ENCODE assay signal across 17 mouse cellular contexts in the genomic region with DNA sequence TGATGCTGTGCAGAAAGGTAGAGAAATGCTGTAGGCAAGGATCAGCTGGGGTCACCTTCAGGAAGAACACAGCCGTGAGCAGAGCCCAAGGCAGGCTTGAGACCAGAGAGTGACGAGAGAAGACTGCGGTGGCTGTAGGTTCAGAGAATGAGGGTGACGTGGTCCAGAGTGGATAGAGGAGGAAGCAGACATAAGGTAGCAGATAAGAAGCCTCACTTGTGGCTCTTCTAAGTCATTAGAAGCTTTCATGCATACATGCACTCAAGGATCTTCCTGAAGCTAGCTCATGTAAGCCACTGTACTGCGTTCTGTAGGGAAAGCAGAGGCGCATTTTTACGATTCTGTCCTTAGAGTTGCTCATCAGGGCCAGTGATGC. TPM values are rescaled to one million over a fixed set of nuclear protein-coding genes. Genes with fewer than 3 reads are reported as not detected.
DNase-seq lines count a peak whose midpoint lies in the region; ATAC-seq lines count a peak whose summit lies in the region.
"Had no signal": no experiment of that assay in that cellular context is flagged by ENCODE, and none has a peak within 500 bp of the region (broad histone marks: within the 10 kb centered on the region; RNA-seq: fewer than 3 reads in every experiment).

No protein-coding gene starts in this region.

- no peaks in the 10 kb centered on the region for H3K4me1 ChIP-seq in intestine, embryonic 16.5 days (ENCODE audit: control insufficient read depth, insufficient read depth, low read length)
- no peaks in the 10 kb centered on the region; the same call in 1 of the 2 replicates for H3K4me1 ChIP-seq in intestine, embryonic 15.5 days (replicated peaks)
- H3K4me1 ChIP-seq in erythroblast, embryonic 14.5 days (ENCODE audit: control insufficient read depth): peaks cover 73% of the 10 kb centered on the region
- H3K4me1 ChIP-seq in liver, embryonic 15.5 days (replicated peaks): peaks cover 70% of the 10 kb centered on the region
- H3K4me1 ChIP-seq: hindbrain, embryonic 15.5 days had no signal

- H3K27me3 ChIP-seq in intestine, embryonic 16.5 days (replicated peaks; ENCODE audit: control insufficient read depth, insufficient read depth, low read length): no peaks in the 10 kb centered on the region
- no peaks in the 10 kb centered on the region for H3K27me3 ChIP-seq in intestine, embryonic 15.5 days (replicated peaks)
- H3K27me3 ChIP-seq in erythroblast, embryonic 14.5 days (ENCODE audit: control insufficient read depth): no peaks in the 10 kb centered on the region
- H3K27me3 ChIP-seq in liver, embryonic 15.5 days: no peaks in the 10 kb centered on the region
- H3K27me3 ChIP-seq: hindbrain, embryonic 15.5 days had no signal

- ATAC-seq in intestine, embryonic 16.5 days: 0 out of 2 replicates have a peak, but pooled peaks have one; percentile 23
- ATAC-seq in intestine, embryonic 15.5 days: no peak
- peak; percentile 77 for ATAC-seq in liver, embryonic 15.5 days (ENCODE audit: insufficient read depth)
- ATAC-seq: forebrain, postnatal 0 days had no signal

- no peak overlapping the region for H3K27ac ChIP-seq in intestine, embryonic 16.5 days (ENCODE audit: low read length)
- no peak overlapping the region for H3K27ac ChIP-seq in intestine, embryonic 15.5 days
- peak overlapping the region; percentile 90 for H3K27ac ChIP-seq in liver, embryonic 15.5 days (replicated peaks)
- H3K27ac ChIP-seq: hindbrain, embryonic 15.5 days had no signal

- H3K9ac ChIP-seq in intestine, embryonic 16.5 days (ENCODE audit: low read depth, low read length): no peak overlapping the region
- no peak overlapping the region for H3K9ac ChIP-seq in intestine, embryonic 15.5 days
- peak overlapping the region; percentile 46 for H3K9ac ChIP-seq in liver, embryonic 15.5 days
- H3K9ac ChIP-seq: forebrain, postnatal 0 days; hindbrain, embryonic 15.5 days had no signal

- WGBS in intestine, embryonic 16.5 days: 86% methylated on average over 7 of the region's 7 CpGs
- 87% methylated on average over 7 of the region's 7 CpGs for WGBS in intestine, embryonic 15.5 days
- 35% methylated on average over 7 of the region's 7 CpGs for WGBS in liver, embryonic 15.5 days (ENCODE audit: insufficient replicate concordance)

- H3K9me3 ChIP-seq in intestine, embryonic 16.5 days (ENCODE audit: control insufficient read depth, low read length): no peaks in the 10 kb centered on the region
- no peaks in the 10 kb centered on the region for H3K9me3 ChIP-seq in intestine, embryonic 15.5 days
- no peaks in the 10 kb centered on the region for H3K9me3 ChIP-seq in erythroblast, embryonic 14.5 days (ENCODE audit: control insufficient read depth, low read length)
- no peaks in the 10 kb centered on the region for H3K9me3 ChIP-seq in liver, embryonic 15.5 days (replicated peaks)
- H3K9me3 ChIP-seq: hindbrain, embryonic 15.5 days had no signal

- no peak overlapping the region for H3K4me3 ChIP-seq in intestine, embryonic 16.5 days (ENCODE audit: low read length)
- no peak overlapping the region for H3K4me3 ChIP-seq in intestine, embryonic 15.5 days (replicated peaks)
- peak overlapping the region; percentile 19 for H3K4me3 ChIP-seq in erythroblast, embryonic 14.5 days (replicated peaks)
- H3K4me3 ChIP-seq in liver, embryonic 15.5 days (replicated peaks): peak overlapping the region; percentile 15
- H3K4me3 ChIP-seq: hindbrain, embryonic 15.5 days had no signal

- peaks cover 9% of the 10 kb centered on the region for H3K36me3 ChIP-seq in intestine, embryonic 16.5 days (ENCODE audit: control insufficient read depth, insufficient read depth, low read length)
- peaks cover 8% of the 10 kb centered on the region for H3K36me3 ChIP-seq in intestine, embryonic 15.5 days
- peaks cover 91% of the 10 kb centered on the region for H3K36me3 ChIP-seq in erythroblast, embryonic 14.5 days (ENCODE audit: control insufficient read depth)
- H3K36me3 ChIP-seq in liver, embryonic 15.5 days (replicated peaks): peaks cover 44% of the 10 kb centered on the region

- peak; percentile 86 for DNase-seq in MEL-GATA-1-ER (ENCODE audit: extremely low read depth, low read depth)
- DNase-seq in thymus, postnatal 4 days: no peak
- DNase-seq in left cerebral cortex, adult 18-20 months (ENCODE audit: low spot score in 2 of 2): no peak
- no peak for DNase-seq in layer of hippocampus, adult 9-11 months
- DNase-seq: B cell, adult 2 months; cerebellum, adult 11 months; cerebellum, postnatal 36 days; forebrain, postnatal 0 days; gastrocnemius, postnatal 10 days; kidney, adult 18-20 months; lung, postnatal 14 days had no signal

- H3K4me2 ChIP-seq in intestine, embryonic 16.5 days (ENCODE audit: low read depth, low read length): no peak overlapping the region
- no peak overlapping the region for H3K4me2 ChIP-seq in intestine, embryonic 15.5 days (replicated peaks)
- peak overlapping the region; percentile 55 for H3K4me2 ChIP-seq in liver, embryonic 15.5 days
- H3K4me2 ChIP-seq: hindbrain, embryonic 15.5 days; midbrain, embryonic 11.5 days had no signal

RNA-seq across cellular contexts. Expression of gene Leprot, which starts 7.9 kb away (rescaled TPM):
- 116 and 118 TPM in 2 replicates for polyA plus RNA-seq in intestine, embryonic 16.5 days (2015; fragmentation: Nextera tagmentation; extraction: Ambion mirVana)
- 96.3 and 97.1 TPM in 2 replicates for polyA plus RNA-seq in intestine, embryonic 15.5 days (2015; fragmentation: Nextera tagmentation; extraction: Ambion mirVana)
- 0.48 and 0.75 TPM in 2 replicates for polyA plus RNA-seq in erythroblast, embryonic 14.5 days (2012)
- 47.5 and 47.9 TPM in 2 replicates for polyA plus RNA-seq in liver, embryonic 15.5 days (2015; fragmentation: Nextera tagmentation; extraction: Ambion mirVana)
- total RNA-seq in left cerebral cortex, adult 18-20 months (2021): 10 to 100 TPM; 25.8 to 26.9 TPM

Comparison
In these comparisons a context has a peak if more than half of its experiments do, and no peak if none do; other contexts are left out.
1. H3K4me3 ChIP-seq: peak in erythroblast, embryonic 14.5 days (single experiment) and liver, embryonic 15.5 days (single experiment); none in intestine, embryonic 16.5 days (single experiment) and intestine, embryonic 15.5 days (single experiment).
2. RNA of gene Leprot, which starts 7.9 kb away (polyA plus RNA-seq): 116 to 118 TPM in intestine, embryonic 16.5 days, 96.3 to 97.1 TPM in intestine, embryonic 15.5 days and 47.5 to 47.9 TPM in liver, embryonic 15.5 days; 0.48 to 0.75 TPM in erythroblast, embryonic 14.5 days; every median in the first group is over 10 times any median in the second.